Mouse (Mus musculus): ENCODE measurements around the gene Gstz1. TPM values are rescaled to one million over a fixed set of nuclear protein-coding genes. Genes with fewer than 3 reads are reported as not detected.
"Not testable (repeated sequence)": the region's sequence is repeated elsewhere in the genome, so short reads cannot be mapped to it uniquely, and the experiment has no call there.

The Gstz1 gene
- polyA plus RNA-seq, 1 experiment, result 81.4 TPM

DNA sequence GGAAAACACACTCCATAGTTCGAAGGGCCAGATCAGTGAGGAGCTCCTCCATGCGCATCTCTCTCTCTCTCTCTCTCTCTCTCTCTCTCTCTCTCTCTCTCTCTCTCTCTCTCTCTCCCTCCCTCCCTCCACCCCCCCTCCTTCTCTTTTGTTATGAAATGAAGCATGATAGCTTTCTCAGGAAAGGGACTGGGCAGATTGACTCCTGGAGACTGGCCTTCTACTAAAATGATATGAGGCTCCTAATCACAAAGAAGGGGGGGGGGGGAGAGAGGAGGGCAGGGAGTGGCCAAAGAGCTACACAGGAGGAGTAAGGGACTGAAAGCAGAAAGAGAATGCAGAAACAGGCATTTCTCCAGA lies 8.6 kb upstream of the Gstz1 start:
- H3K36me3 ChIP-seq (ENCODE audit: control insufficient read depth, insufficient read depth, low read length), result no peaks in the 10 kb centered on the region; the same call in 1 of the 2 replicates
- no peaks in the 10 kb centered on the region; the same call in 1 of the 2 replicates for H3K4me1 ChIP-seq (ENCODE audit: control insufficient read depth, insufficient read depth, low read length)
- no peak for TF ChIP-seq POLR2A (IDR thresholded peaks at IDR 0.05; ENCODE audit: control insufficient read depth, low read depth, low read length)
- TF ChIP-seq CTCF (IDR thresholded peaks at IDR 0.05; ENCODE audit: control insufficient read depth, insufficient read depth, insufficient replicate concordance, low read depth, low read length), result no peak
- H3K27me3 ChIP-seq (ENCODE audit: control insufficient read depth, insufficient read depth, low read length), result no peaks in the 10 kb centered on the region
- H3K27ac ChIP-seq (ENCODE audit: control insufficient read depth, insufficient read depth, low read depth, low read length), result no peak overlapping the region
- no peak overlapping the region for H3K4me3 ChIP-seq (ENCODE audit: control insufficient read depth, low read depth, low read length)

DNA sequence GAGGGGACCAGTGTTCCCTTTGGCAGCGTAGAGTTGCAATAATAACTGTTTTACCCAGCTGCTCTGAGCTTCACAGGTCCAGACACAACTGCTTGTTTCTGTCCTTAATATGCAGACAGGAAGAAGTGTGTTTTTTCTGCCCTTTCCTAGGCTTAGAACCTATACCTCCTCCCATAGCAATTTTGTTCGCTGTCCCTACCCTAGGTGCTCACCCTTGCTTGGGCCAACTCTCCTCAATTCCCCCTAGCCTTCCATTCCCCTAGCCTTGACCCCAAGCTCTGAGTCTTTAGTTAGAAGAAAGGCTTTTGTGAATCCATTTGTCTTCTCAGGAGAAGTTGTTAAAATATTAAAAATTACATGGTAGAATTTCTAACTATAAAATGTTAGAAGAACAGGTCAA lies 8.2 kb upstream of the Gstz1 start:
- H3K27ac ChIP-seq (ENCODE audit: control insufficient read depth, insufficient read depth, low read depth, low read length), result no peak overlapping the region
- TF ChIP-seq POLR2A (IDR thresholded peaks at IDR 0.05; ENCODE audit: control insufficient read depth, low read depth, low read length) (no peak), CTCF (IDR thresholded peaks at IDR 0.05; ENCODE audit: control insufficient read depth, insufficient read depth, insufficient replicate concordance, low read depth, low read length) (no peak)
- no peaks in the 10 kb centered on the region for H3K27me3 ChIP-seq (ENCODE audit: control insufficient read depth, insufficient read depth, low read length)
- H3K4me1 ChIP-seq (ENCODE audit: control insufficient read depth, insufficient read depth, low read length), result no peaks in the 10 kb centered on the region; the same call in 1 of the 2 replicates
- H3K4me3 ChIP-seq (ENCODE audit: control insufficient read depth, low read depth, low read length), result no peak overlapping the region
- H3K36me3 ChIP-seq (ENCODE audit: control insufficient read depth, insufficient read depth, low read length), result no peaks in the 10 kb centered on the region; the same call in 1 of the 2 replicates

- TF ChIP-seq POLR2A (IDR thresholded peaks at IDR 0.05; ENCODE audit: control insufficient read depth, low read depth, low read length), result no peak
- TF ChIP-seq CTCF (IDR thresholded peaks at IDR 0.05; ENCODE audit: control insufficient read depth, insufficient read depth, insufficient replicate concordance, low read depth, low read length), result no peak
- no peaks in the 10 kb centered on the region for H3K27me3 ChIP-seq (ENCODE audit: control insufficient read depth, insufficient read depth, low read length)
- H3K36me3 ChIP-seq (ENCODE audit: control insufficient read depth, insufficient read depth, low read length), result no peaks in the 10 kb centered on the region; the same call in 1 of the 2 replicates
- H3K27ac ChIP-seq (ENCODE audit: control insufficient read depth, insufficient read depth, low read depth, low read length), result no peak overlapping the region
- no peaks in the 10 kb centered on the region; the same call in 1 of the 2 replicates for H3K4me1 ChIP-seq (ENCODE audit: control insufficient read depth, insufficient read depth, low read length)
- no peak overlapping the region for H3K4me3 ChIP-seq (ENCODE audit: control insufficient read depth, low read depth, low read length)
These were observed 4.8 kb upstream of the Gstz1 start for GRCm38 (mm10) chr12:87142156-87142555.

DNA sequence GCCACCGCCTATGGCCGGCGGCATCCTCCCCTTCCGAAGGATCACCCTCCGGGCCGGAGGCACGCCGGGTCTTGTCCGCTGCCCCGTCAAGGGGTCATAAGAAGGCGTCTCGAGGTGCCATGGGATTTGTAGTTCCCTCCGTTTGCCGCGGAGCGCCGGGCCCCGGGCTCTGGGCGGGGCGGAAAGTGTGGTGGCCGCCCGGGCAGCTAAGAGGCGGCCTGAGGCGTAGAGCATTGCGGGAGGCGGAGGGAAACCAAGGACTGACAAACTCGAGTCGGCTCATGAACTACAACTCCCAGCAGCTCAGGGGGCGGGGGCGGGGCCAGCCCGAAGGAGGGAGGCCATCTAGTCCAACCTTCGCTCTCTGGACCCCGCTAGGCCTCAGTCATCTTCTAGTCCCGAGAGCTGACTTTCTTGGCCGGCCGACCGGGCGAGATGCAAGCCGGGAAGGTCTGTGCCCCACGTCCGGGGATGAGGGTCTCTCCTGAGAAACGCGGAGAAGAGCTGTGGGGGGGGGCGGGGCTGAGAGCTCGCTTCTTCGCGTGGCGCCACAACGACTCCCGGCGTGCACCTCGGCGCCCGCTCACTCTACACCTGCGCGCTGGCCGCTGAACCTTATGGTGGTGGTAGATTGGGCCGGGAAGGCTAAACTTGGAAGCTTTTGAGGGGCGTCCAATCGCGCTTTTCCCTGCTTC lies 577 bp downstream of the Gstz1 start, which contains the start of gene Pomt2:
TSS of gene Pomt2 (minus strand) at position 574 of the 695 bp plus-strand sequence.
- no peaks in the 10 kb centered on the region for H3K36me3 ChIP-seq (ENCODE audit: control insufficient read depth, insufficient read depth, low read length)
- peak within 1 kb of the TSS; percentile 97 for H3K4me3 ChIP-seq (ENCODE audit: control insufficient read depth, low read depth, low read length)
- no peaks in the 10 kb centered on the region for H3K27me3 ChIP-seq (ENCODE audit: control insufficient read depth, insufficient read depth, low read length)
- peak within 1 kb of the TSS; percentile 99 for H3K27ac ChIP-seq (ENCODE audit: control insufficient read depth, insufficient read depth, low read depth, low read length)
- TF ChIP-seq POLR2A (IDR thresholded peaks at IDR 0.05; ENCODE audit: control insufficient read depth, low read depth, low read length) (peak; percentile 75), CTCF (IDR thresholded peaks at IDR 0.05; ENCODE audit: control insufficient read depth, insufficient read depth, insufficient replicate concordance, low read depth, low read length) (no peak)
- peaks cover 3% of the 10 kb centered on the region for H3K4me1 ChIP-seq (ENCODE audit: control insufficient read depth, insufficient read depth, low read length)

DNA sequence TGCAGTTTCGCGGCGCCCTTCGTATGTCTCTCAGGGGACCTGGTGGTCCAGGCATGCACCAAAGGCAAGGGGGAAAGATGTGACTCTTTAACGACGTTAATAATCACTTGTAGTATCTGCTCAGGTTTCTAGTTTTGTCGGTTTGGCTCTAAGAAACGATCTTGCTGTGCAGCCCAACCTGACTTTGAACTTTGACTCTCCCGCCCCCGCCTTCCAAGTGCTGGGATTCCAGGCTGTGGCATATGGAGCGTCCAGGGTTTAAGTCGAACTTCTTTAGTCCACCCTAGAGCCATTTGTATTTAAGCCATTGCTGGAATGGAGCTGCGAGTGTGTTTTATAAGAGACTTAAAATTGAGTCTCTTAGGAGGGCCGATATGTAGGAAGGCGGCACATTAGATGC lies 1.2 kb downstream of the Gstz1 start:
- Histone ChIP-seq H3K36me3 (ENCODE audit: control insufficient read depth, insufficient read depth, low read length) (no peaks in the 10 kb centered on the region), H3K4me3 (ENCODE audit: control insufficient read depth, low read depth, low read length) (peak overlapping the region; percentile 97), H3K27ac (ENCODE audit: control insufficient read depth, insufficient read depth, low read depth, low read length) (peak overlapping the region; percentile 99), H3K27me3 (ENCODE audit: control insufficient read depth, insufficient read depth, low read length) (no peaks in the 10 kb centered on the region), H3K4me1 (ENCODE audit: control insufficient read depth, insufficient read depth, low read length) (peaks cover 3% of the 10 kb centered on the region)
- no peak for TF ChIP-seq CTCF (IDR thresholded peaks at IDR 0.05; ENCODE audit: control insufficient read depth, insufficient read depth, insufficient replicate concordance, low read depth, low read length)
- no peak for TF ChIP-seq POLR2A (IDR thresholded peaks at IDR 0.05; ENCODE audit: control insufficient read depth, low read depth, low read length)

GRCm38 (mm10) chr12:87149471-87149870 lies 2.5 kb downstream of the Gstz1 start:
- Histone ChIP-seq H3K27me3 (ENCODE audit: control insufficient read depth, insufficient read depth, low read length) (no peaks in the 10 kb centered on the region), H3K27ac (ENCODE audit: control insufficient read depth, insufficient read depth, low read depth, low read length) (no peak overlapping the region), H3K4me3 (ENCODE audit: control insufficient read depth, low read depth, low read length) (no peak overlapping the region), H3K4me1 (ENCODE audit: control insufficient read depth, insufficient read depth, low read length) (peaks cover 3% of the 10 kb centered on the region), H3K36me3 (ENCODE audit: control insufficient read depth, insufficient read depth, low read length) (no peaks in the 10 kb centered on the region)
- TF ChIP-seq CTCF (IDR thresholded peaks at IDR 0.05; ENCODE audit: control insufficient read depth, insufficient read depth, insufficient replicate concordance, low read depth, low read length) (no peak), POLR2A (IDR thresholded peaks at IDR 0.05; ENCODE audit: control insufficient read depth, low read depth, low read length) (no peak)

DNA sequence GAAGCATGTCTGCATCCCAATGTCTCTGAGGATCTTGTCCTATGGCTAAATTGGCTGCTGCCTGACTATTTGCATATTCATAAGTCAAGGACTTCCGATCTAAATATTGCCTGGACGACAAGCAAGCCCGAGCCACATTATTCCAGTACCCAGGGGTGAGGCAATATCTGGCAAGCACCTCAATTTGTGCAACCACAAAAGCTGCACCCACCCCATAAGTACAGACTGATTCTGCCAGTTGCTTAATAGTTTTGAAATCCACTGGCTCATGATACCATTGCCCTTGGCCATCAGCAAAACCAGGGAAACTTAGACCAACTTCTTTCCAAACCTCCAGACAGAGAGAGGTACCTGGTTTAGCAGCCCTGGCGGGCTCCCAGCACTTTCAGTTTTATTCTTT lies 7.5 kb downstream of the Gstz1 start:
- not testable (repeated sequence) for H3K27ac ChIP-seq (ENCODE audit: control insufficient read depth, insufficient read depth, low read depth, low read length); H3K4me3 ChIP-seq (ENCODE audit: control insufficient read depth, low read depth, low read length); H3K27me3 ChIP-seq (ENCODE audit: control insufficient read depth, insufficient read depth, low read length); H3K4me1 ChIP-seq (ENCODE audit: control insufficient read depth, insufficient read depth, low read length); H3K36me3 ChIP-seq (ENCODE audit: control insufficient read depth, insufficient read depth, low read length)

Measured in testis, adult 2 months (tissue).